Mouse (Mus musculus) adrenal gland, adult (tissue): ENCODE results near the gene Mcat.
A peak's percentile ranks its signal among the peaks of the same experiment; 100 is the strongest.

Experiments
- DNase-seq, 2 experiments: peaks; one replicate each; pipeline ENCODE4 v3.0.0; 2022 to 2023; ENCODE audit warnings: low spot score in 1 of 2; ENCODE audit not compliant: inconsistent age in 2 of 2

The Mcat gene

DNA sequence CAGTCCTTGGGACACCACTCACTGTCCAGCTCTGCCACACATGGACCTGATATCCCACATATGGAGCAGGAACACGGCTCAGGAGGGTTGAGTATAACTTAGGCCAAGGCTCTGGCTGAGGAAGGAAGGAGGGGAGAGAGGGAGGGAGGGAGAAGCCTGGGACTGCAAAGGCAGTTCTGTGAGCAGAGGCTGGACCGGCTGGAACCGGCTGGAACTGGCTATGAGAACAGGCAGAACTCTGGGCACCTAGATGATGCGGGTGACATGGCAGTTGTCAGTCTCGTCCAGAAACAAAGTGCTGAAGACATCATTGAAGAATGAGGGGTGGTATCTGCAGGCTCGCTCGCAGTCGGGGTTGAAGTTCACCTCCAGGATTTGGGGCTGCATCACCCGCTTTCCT lies 13.1 kb upstream of the Mcat start:
- no peak for DNase-seq

DNA sequence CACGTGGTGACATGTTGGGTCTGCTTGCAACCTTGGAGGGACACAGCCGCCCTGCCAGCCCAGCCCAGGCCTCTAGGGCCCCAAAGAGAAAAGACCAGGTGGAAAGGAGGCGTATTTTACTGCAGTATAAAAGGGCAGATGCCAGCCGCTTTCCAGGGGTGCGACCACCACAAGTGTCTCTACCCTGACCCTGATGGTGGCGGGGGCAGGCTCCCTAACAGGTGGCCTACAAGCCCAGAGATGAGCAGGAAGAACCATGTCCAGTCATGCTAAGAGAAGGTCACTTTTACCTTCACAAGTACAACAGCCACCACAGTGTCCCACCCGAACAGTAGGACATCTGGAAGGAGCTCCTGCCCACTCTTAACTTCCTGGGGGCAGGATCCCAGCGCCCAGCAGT lies 12.0 kb upstream of the Mcat start:
- no peak for DNase-seq

DNA sequence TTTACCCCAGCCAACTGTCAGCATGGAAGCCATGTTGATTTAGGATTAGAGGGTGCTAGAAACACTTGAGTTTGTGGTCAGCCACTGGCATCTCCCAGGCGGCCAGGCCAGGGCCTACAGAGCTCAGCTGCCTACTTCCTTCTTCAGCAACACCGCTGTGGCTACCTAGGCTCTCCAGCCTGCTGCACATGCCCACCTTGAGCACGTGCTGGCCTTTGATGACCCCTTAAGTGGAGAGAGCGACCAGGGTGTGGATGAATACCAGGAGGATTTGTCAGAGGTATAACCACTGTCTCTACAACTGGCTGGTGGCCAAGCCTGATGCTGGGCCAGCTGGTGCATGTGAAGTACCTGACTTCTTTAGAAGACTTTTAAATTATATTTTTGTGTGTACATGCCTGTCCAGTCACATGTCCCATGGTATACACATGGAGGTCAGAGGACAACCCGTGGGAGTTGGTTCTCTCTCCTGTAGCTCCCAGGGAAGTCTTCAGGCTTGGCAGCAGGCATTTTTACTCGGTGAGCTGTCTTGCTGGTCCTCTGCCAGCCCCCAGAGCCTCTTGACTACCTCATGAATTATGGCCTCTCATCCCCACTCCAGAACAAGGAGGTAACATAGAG lies 11.3 kb upstream of the Mcat start:
- peak; percentile 88 to 92 for DNase-seq

DNA sequence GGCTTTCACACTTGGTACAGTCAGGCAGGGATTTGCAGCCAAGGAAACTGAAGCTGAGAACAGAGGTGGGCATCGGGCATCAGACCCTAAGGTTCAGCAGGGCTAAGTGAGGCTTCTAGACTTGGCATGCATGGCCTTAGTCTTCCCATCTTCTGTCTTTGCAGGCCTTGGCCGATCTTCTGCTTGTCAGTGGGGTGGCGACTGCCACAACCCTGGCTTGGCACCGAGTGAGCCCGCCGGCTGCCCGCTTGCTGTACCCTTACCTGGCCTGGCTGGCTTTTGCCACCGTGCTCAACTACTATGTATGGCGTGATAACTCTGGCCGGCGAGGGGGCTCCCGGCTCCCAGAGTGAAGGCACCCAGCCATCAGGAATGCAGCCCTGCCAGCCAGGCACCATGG lies 10.0 kb upstream of the Mcat start:
- DNase-seq: no peak

DNA sequence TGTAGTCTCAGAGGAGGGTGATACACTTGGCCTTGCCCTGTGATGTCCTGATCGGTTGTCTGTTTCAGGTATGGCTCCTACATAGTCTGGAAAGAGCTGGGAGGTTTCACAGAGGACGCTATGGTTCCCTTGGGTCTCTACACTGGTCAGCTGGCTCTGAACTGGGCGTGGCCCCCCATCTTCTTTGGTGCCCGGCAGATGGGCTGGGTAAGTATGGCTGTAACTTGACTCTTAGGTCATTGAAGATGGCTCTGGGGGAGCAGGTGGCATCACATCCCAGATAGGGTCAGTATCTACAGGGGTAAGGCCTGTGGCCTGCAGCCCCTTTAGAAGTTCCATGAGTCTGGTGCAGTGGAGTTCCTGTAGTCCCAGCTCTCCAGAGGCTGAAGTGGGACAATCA lies 8.5 kb upstream of the Mcat start:
- peak in 1 of 2 experiments; percentile 43 for DNase-seq

GRCm38 (mm10) chr15:83571636-83572035 lies 8.0 kb upstream of the Mcat start:
- peak; percentile 81 to 88 for DNase-seq

DNA sequence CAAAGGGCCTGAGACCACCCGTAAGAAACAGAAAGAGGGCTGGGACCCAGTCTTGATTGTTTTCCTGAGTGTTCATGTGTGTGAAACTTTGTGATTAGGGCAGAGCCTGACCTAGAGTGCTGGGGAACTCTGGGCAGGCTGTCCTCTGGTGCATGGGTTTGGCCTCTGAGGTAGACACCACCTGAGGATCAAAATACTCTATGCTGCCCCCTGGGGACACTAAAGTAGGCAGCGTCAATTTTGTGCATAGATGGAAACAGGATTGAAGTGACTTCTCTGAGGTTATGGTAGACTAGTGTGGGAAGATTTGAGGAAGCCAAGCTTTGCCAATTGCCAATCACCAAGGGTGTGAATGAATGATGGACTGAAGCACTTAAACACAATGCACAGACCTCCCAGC lies 7.1 kb upstream of the Mcat start:
- DNase-seq: no peak

- no peak for DNase-seq
Observed at GRCm38 (mm10) chr15:83569682-83570081, 6.1 kb upstream of the Mcat start.

- peak; percentile 65 to 85 for DNase-seq
Observed at GRCm38 (mm10) chr15:83568544-83568943, 5.0 kb upstream of the Mcat start.

GRCm38 (mm10) chr15:83567728-83568127 lies 4.1 kb upstream of the Mcat start:
- DNase-seq: peak in 1 of 2 experiments; percentile 47

- peak in 1 of 2 experiments; percentile 64 for DNase-seq
Observed at GRCm38 (mm10) chr15:83566006-83566405, 2.4 kb upstream of the Mcat start.

- peak; percentile 92 to 96 for DNase-seq
Observed at GRCm38 (mm10) chr15:83565434-83565833, 1.8 kb upstream of the Mcat start.

DNA sequence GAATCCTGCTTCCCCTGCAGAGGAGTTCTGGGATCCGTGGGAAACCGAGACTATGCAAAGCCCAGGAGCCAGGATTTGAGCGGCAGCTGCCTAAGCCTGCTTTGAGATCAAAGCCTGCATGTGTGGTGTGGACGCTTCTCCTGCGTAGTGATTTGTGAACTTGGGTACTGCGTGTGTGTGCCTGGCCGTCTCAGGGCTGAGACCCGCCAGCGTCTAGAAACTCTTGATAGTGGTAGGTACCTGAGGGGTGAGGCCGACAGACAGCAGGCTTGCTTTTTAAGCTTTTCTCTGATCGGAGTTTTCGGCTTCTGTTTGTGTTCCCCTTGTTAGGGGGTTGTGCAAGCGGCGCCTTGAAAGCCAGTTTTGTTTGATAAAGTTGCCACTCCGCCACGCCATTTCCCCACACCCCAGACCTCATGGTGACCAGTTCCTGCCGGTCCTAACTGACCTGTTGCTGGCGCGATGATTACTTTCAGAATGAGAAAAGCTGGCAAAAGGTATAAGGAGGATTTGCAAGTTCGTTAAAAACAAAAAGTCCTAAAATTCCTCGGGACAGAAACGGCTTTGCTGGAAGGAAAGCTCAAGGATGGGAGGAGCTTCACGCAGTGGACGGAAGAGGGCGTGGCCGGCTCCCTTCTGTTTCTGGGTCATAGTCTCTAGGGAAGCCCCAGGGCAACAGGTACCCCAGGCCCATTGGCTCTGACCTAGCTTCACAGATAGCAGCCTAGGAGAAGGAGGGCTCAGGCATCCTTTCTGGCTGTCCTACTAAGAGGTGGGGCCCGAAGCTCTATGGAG lies 467 bp upstream of the Mcat start:
- DNase-seq: peak; percentile 82 to 94

DNA sequence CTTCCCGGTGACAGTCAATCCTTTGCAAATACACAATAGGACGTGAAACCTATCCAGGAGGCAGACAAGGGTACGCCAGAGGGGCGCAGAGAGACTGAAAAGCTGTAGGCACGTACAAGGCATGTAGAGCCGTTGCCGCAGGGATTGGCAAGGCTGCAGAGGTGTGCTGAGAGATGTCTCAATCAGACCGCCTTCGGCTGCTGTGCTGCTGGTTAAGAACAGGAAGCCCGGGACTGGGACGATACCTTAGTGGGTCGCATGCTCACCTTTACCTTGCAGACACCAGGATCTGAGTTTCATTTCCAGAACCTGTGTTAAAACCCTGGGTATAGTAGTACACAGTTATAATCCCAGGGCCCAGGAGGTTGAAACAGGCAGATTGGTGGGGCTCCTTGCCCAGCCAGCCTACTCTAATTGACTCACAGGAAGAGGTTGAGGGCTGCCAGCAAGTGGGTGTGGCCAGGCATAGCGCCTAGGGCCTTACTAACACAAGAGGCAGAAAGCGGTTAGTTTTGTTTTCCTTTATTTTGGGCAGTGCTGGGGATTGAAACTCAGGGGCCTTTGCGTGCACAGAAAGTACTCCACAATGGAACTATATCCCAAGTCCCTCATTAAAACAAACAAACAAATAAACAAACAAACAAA lies 839 bp downstream of the Mcat start:
- peak; percentile 90 to 95 for DNase-seq

GRCm38 (mm10) chr15:83560941-83561477 lies 2.6 kb downstream of the Mcat start:
- no peak for DNase-seq

DNA sequence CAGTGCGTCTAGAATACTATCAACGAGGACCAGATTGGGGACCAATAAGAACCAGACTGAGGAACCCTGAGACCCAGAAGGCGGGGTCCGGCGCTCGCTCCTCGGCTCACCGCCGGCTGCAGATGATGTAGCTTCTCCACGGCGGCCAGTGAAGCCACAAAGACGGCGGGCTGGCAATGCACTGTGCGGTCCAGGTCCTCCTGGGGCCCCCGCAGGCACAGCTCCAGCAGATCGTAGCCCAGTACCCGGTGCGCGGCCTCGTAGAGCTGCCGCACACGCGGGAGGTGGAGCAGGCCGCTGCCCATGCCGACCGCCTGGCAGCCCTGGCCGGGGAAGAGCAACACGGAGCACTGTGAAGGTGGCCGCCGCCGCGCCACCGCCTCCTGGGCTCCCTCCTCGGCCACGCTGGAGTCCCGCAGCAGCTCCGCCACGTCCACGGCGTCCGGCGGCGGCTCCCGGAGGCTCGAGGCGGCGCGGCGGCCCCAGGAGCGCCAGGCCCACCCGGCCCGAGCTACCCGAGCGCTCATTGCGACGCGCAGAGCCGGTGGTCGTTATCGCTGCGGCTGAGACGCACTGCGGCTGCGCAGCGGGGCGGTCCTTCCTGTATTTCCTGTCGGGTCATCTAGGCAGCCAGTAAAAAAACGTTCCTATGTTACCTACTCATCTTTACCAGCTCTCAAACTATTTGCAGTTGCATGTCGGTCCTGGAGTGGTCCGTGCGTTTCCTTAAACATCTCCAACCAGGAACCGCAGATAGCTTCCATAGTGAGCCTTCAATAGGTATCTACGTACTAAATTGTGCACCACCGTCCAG lies 8.2 kb downstream of the Mcat start:
- peak; percentile 90 to 96 for DNase-seq

- DNase-seq: no peak
Observed at GRCm38 (mm10) chr15:83553831-83554230, 9.8 kb downstream of the Mcat start.

DNA sequence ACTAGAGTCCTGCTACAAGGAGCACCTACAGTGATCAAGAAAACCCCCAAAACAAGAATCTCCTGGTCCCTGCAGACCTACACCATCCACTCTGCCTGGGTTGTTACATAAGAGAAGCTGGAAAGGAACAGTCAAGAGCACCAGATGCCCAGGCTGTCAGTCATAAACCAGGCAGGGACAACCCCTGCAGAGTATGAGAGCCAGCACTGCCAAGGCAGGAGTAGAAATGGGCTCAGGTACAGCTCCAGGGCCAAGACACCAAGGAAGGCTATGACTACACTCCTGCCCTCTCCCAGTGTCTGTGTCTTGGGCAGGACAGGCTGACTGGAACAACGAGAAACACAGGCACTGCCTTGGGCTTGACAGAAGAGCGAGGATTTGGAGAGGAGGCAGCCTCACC lies 13.4 kb downstream of the Mcat start:
- no peak for DNase-seq

DNA sequence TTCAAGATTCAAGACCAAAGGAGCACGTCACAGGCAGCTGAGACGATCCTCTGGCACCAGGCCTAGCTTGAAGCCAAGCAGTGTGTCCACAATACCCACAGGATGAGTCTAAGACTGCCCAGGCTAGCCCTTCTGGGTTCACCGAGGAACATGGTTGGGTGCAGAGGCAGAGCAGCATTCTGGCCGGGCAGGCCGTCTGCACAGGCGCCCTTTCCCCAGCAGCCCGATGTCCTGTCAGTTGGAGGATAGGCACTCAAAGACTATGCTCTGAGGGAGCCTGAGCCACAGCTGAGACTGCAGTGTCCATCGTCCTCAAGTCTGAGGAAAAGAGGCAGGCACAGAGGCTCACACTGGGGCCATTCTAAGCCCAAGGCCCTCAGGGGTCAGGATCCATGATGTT lies 16.4 kb downstream of the Mcat start:
- no peak for DNase-seq

- DNase-seq: no peak
Observed at GRCm38 (mm10) chr15:83546029-83546428, 17.6 kb downstream of the Mcat start.

DNA sequence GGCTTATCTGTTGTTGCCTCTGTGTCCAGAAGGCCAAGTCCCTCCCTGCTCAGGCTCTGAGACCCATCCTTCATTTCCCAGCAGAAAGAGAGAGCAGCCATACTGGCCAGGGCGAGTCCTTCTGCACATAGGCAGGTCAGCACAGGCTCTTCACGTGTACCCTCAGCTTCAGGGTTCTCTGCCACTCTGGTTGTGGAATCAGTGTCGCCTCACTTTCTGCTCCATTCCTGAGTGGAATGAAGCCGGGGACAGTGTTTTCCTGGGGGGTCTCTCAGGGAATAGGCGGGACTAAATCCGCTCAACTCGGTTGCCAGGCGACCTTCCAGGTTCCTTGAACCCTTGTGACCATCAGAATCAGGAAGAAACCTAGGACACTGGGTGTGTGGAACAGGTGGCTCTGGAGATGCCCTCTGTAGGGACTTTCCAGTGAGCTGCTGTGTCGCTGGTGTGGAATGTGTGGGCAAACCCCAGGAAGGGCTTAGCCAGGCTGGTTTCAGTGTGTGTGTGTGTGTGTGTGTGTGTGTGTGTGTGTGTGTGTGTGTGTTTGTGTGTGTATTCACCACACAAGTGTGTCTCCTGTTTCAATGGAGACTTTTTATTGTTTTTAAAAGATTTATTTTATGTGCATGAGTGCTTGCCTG lies 21.8 kb downstream of the Mcat start:
- DNase-seq: no peak
